Mouse (Mus musculus): ENCODE results near the gene Islr. TPM values are rescaled to one million over a fixed set of nuclear protein-coding genes. Genes with fewer than 3 reads are reported as not detected.
A peak's percentile ranks its signal among the peaks of the same experiment; 100 is the strongest.
"Not testable (repeated sequence)": the region's sequence is repeated elsewhere in the genome, so short reads cannot be mapped to it uniquely, and the experiment has no call there.

Islr gene
- total RNA-seq (2021), result 10 to 100 TPM; 11.9 to 26.1 TPM
- long read RNA-seq, experiment 1, transcript Islr-202 (2 exons, 2,076 nt), result major isoform, 20 of 41 reads
- long read RNA-seq, experiment 1, transcript Islr-201 (2 exons, 2,223 nt), result minor isoform, 14 of 41 reads
- long read RNA-seq, experiment 1, partial matches to known transcripts, result 0 of 41 reads
- long read RNA-seq, experiment 1, other reads (novel, unspliced or antisense), result 7 of 41 reads
- long read RNA-seq, experiment 2, transcript Islr-202 (2 exons, 2,076 nt), result major isoform, 10 of 13 reads
- long read RNA-seq, experiment 2, partial matches to known transcripts, result 0 of 13 reads
- long read RNA-seq, experiment 2, other reads (novel, unspliced or antisense), result 2 of 13 reads

- peak; percentile 60 for TF ChIP-seq CTCF (IDR thresholded peaks at IDR 0.05)
- DNase-seq, result peak; percentile 72
- intact Hi-C loops (cut with DNase I), result loop anchor here (1.0 kb wide), 1 partner anchor 165 kb away; no protein-coding TSS in a partner anchor
- Histone ChIP-seq H3K27ac (peak within 1 kb of the TSS; percentile 70), H3K4me3 (peak within 1 kb of the TSS; percentile 73)
Observed at GRCm38 (mm10) chr9:58203516-58204447, at the start of gene Islr, which contains the start of gene Islr2. Gene Islr, minus strand, starts transcription at chr9:58204306. Gene Islr2, minus strand, starts transcription at chr9:58204319.

- DNase-seq; intact Hi-C loops (cut with DNase I): not testable (repeated sequence)
- Histone ChIP-seq H3K27ac (peak overlapping the region; percentile 89), H3K4me3 (peak overlapping the region; percentile 91)
Observed at GRCm38 (mm10) chr9:58253805-58254122, 49.7 kb upstream of the Islr start.

- peak; percentile 97 for TF ChIP-seq CTCF (IDR thresholded peaks at IDR 0.05)
- Histone ChIP-seq H3K27ac (peak within 1 kb of the TSS; percentile 89), H3K4me3 (peak within 1 kb of the TSS; percentile 91)
- intact Hi-C loops (cut with DNase I), result no loop called here
- peak; percentile 96 for DNase-seq
Observed at GRCm38 (mm10) chr9:58253033-58253804, 49.1 kb upstream of the Islr start, which contains the start of gene Stoml1. Gene Stoml1, plus strand, starts transcription at chr9:58253164.

GRCm38 (mm10) chr9:58250730-58251129 is 46.6 kb upstream of the Islr start:
- H3K4me3 ChIP-seq; DNase-seq; intact Hi-C loops (cut with DNase I): not testable (repeated sequence)
- peak overlapping the region; percentile 93; the same call in 1 of the 2 replicates for H3K27ac ChIP-seq

- peak overlapping the region; percentile 75 for H3K4me3 ChIP-seq
- TF ChIP-seq CTCF (IDR thresholded peaks at IDR 0.05), result no peak
- no peak for DNase-seq
- peak overlapping the region; percentile 93 for H3K27ac ChIP-seq
- intact Hi-C loops (cut with DNase I), result no loop called here
Observed at GRCm38 (mm10) chr9:58250322-58250721, 46.2 kb upstream of the Islr start.

- peak; percentile 26; the same call in 1 of the 2 replicates for TF ChIP-seq CTCF (IDR thresholded peaks at IDR 0.05)
- peak within 1 kb of the TSS; percentile 93 for H3K27ac ChIP-seq
- intact Hi-C loops (cut with DNase I), result no loop called here
- H3K4me3 ChIP-seq, result peak within 1 kb of the TSS; percentile 75
- peak; percentile 83 for DNase-seq
Observed at GRCm38 (mm10) chr9:58249592-58250192, 45.6 kb upstream of the Islr start, which contains the start of gene Pml. Gene Pml, minus strand, starts transcription at chr9:58249786.

GRCm38 (mm10) chr9:58248746-58249413 is 44.8 kb upstream of the Islr start:
- no peak for DNase-seq
- intact Hi-C loops (cut with DNase I), result no loop called here
- TF ChIP-seq CTCF (IDR thresholded peaks at IDR 0.05), result no peak
- Histone ChIP-seq H3K27ac (peak overlapping the region; percentile 93), H3K4me3 (peak overlapping the region; percentile 75)

GRCm38 (mm10) chr9:58247064-58247759 is 43.1 kb upstream of the Islr start:
- peak overlapping the region; percentile 68 for H3K4me3 ChIP-seq
- TF ChIP-seq CTCF (IDR thresholded peaks at IDR 0.05), result peak; percentile 78
- DNase-seq, result peak; percentile 86
- H3K27ac ChIP-seq, result peak overlapping the region; percentile 82
- intact Hi-C loops (cut with DNase I), result loop anchor here (2.0 kb wide), 1 partner anchor 34 kb away; no protein-coding TSS in a partner anchor

GRCm38 (mm10) chr9:58246083-58246591 is 42.0 kb upstream of the Islr start:
- peak overlapping the region; percentile 82; the same call in 1 of the 2 replicates for H3K27ac ChIP-seq
- H3K4me3 ChIP-seq, result peak overlapping the region; percentile 68; the same call in 1 of the 2 replicates
- TF ChIP-seq CTCF (IDR thresholded peaks at IDR 0.05), result no peak
- DNase-seq, result no peak
- intact Hi-C loops (cut with DNase I), result loop anchor here (2.0 kb wide), 1 partner anchor 35 kb away; no protein-coding TSS in a partner anchor

GRCm38 (mm10) chr9:58243696-58244095 is 39.6 kb upstream of the Islr start:
- H3K4me3 ChIP-seq, result no peak overlapping the region
- H3K27ac ChIP-seq, result no peak overlapping the region
- no peak for DNase-seq
- intact Hi-C loops (cut with DNase I), result no loop called here
- no peak for TF ChIP-seq CTCF (IDR thresholded peaks at IDR 0.05)

Data from gastrocnemius, adult 2 months (tissue).